Mouse (Mus musculus) megakaryocyte, embryonic 14.5 days (primary cell): ENCODE measurements around the gene Ntrk3.

Experiments used
- FLI1 ChIP-seq: IDR thresholded peaks from 2 replicates; pipeline ENCODE4 v1.6.1; 2012; ENCODE audit warnings: low read length, inconsistent platforms, mixed read lengths
- GATA1 ChIP-seq: IDR thresholded peaks from 3 replicates; pipeline ENCODE4 v1.6.1; 2012; ENCODE audit warnings: mixed read lengths, low read length, inconsistent platforms, borderline replicate concordance

DNA sequence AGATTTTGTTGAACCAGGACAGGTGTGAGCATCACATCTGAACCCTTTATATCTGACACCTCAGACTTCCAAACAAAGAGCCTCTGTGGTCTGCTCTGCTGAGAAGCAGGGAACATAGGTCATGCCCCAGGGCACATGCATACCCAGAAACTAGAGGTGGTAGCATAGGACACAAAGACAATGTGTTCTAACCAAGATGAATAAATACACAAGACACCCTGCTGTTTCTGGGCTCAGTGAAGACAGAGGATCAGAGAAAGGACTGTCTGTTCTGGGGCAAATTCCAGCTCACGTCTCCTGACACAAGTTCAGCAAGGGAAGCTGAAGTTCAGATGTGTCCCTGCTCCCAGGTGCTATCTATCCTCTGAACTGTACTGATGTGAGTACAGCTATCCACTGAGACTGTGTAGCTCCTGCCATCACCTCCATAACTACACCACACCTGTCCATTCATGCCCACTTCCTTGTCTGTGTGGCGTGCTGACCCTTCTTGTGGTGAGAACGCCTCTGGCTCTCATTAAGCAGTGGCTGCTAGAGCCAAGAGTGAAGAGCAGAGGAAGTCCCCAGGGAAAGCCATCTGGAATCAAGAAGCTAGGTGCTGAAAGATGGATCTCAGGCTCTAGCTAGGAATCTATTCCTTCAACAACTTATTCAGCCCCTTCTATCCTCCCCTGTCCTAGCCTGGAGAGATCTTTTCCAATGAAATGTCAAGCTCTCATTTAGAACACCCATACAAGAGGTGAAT, 468.1 kb downstream of the Ntrk3 start:
- TF ChIP-seq FLI1 (no peak), GATA1 (no peak)
